Mouse (Mus musculus): Measurements from ENCODE around the gene C8a.

GRCm38 (mm10) chr4:104835096-104835495, 41.1 kb downstream of the C8a start:
- no peak for TF ChIP-seq POLR2A (IDR thresholded peaks at IDR 0.05; ENCODE audit: borderline replicate concordance, insufficient read depth, low read length)
- no peak for TF ChIP-seq CTCF (IDR thresholded peaks at IDR 0.05; ENCODE audit: borderline replicate concordance, insufficient read depth, low read depth, low read length)

Data from cerebellum, adult 2 months (tissue).